Comparison of ENCODE assay signal across 18 mouse cellular contexts in the genomic region with DNA sequence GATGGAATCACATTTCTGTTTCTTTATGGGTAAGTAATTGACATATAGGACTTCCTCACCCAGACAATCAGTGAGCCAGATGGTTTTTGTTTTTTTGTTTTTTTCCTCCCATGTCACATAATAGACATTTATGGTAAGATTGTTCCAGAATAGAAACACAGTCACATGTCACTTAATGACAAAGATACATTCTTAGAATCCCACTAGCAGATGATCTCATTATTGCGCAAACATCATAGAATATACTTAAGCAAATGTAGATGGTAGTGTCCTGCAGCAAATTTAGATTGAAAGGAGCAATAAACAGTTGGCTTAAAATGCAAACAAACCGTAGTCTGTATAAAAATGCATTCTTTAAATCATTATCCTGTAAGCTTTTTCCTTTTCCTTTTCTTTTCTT.
DNase-seq lines count a peak whose midpoint lies in the region; ATAC-seq and TF ChIP-seq lines count a peak whose summit lies in the region.
"Had no signal": no experiment of that assay in that cellular context is flagged by ENCODE, and none has a peak within 500 bp of the region (broad histone marks: within the 10 kb centered on the region; RNA-seq: fewer than 3 reads in every experiment).

No protein-coding gene starts in this region.

- no peak for TF ChIP-seq EP300 in lung, postnatal 0 days (IDR thresholded peaks at IDR 0.05)

- H3K9ac ChIP-seq in lung, postnatal 0 days (replicated peaks; ENCODE audit: low read depth): no peak overlapping the region
- H3K9ac ChIP-seq: embryonic facial prominence, embryonic 12.5 days; forebrain, postnatal 0 days had no signal

- no peak overlapping the region for H3K4me2 ChIP-seq in lung, postnatal 0 days (replicated peaks; ENCODE audit: low read depth, low read length)
- H3K4me2 ChIP-seq: embryonic facial prominence, embryonic 12.5 days had no signal

- no peaks in the 10 kb centered on the region for H3K79me2 ChIP-seq in C2C12 (ENCODE audit: control insufficient read depth, insufficient read depth)

- H3K9me3 ChIP-seq in lung, postnatal 0 days (ENCODE audit: low read length): no peaks in the 10 kb centered on the region
- H3K9me3 ChIP-seq: embryonic facial prominence, embryonic 10.5 days; embryonic facial prominence, embryonic 12.5 days had no signal

- no peaks in the 10 kb centered on the region for H3K79me3 ChIP-seq in C2C12 (ENCODE audit: low read depth)

- TF ChIP-seq CTCF in lung, postnatal 0 days (IDR thresholded peaks at IDR 0.05): no peak
- TF ChIP-seq CTCF in lung, adult 2 months (IDR thresholded peaks at IDR 0.05; ENCODE audit: insufficient read depth, low read length): no peak
- TF ChIP-seq CTCF in C2C12 (IDR thresholded peaks at IDR 0.05; ENCODE audit: control insufficient read depth, insufficient read depth, insufficient read length): no peak
- TF ChIP-seq CTCF in cerebellum, adult 2 months (IDR thresholded peaks at IDR 0.05; ENCODE audit: borderline replicate concordance, insufficient read depth, low read depth, low read length): no peak

- DNase-seq in lung, postnatal 0 days (ENCODE audit: low spot score): peak; percentile 31
- no peak for DNase-seq in lung, adult 2 months
- DNase-seq in left cerebral cortex, postnatal 25 days (ENCODE audit: low spot score in 2 of 2): no peak
- no peak for DNase-seq in cerebellum, adult 2 months
- DNase-seq: adrenal gland, adult 2 months; adrenal gland, postnatal 10 days; adrenal gland, postnatal 25 days; B cell, adult 2 months; cerebellum, adult 11 months; cerebellum, adult 18-20 months; cerebellum, adult 9-10 months; cerebellum, postnatal 10 days; cerebellum, postnatal 25 days; forebrain, postnatal 0 days had no signal

- H3K27ac ChIP-seq in lung, postnatal 0 days (ENCODE audit: low read length): no peak overlapping the region
- no peak overlapping the region for H3K27ac ChIP-seq in cerebellum, adult 2 months (ENCODE audit: insufficient read depth, low read length)
- H3K27ac ChIP-seq: embryonic facial prominence, embryonic 10.5 days; embryonic facial prominence, embryonic 12.5 days had no signal

- no peaks in the 10 kb centered on the region for H3K36me3 ChIP-seq in lung, postnatal 0 days (ENCODE audit: insufficient read depth, low read length)
- H3K36me3 ChIP-seq in C2C12 (ENCODE audit: control insufficient read depth, insufficient read depth): no peaks in the 10 kb centered on the region
- H3K36me3 ChIP-seq: embryonic facial prominence, embryonic 10.5 days; embryonic facial prominence, embryonic 12.5 days had no signal

- H3K4me3 ChIP-seq in lung, postnatal 0 days (ENCODE audit: low read depth, low read length): no peak overlapping the region
- no peak overlapping the region for H3K4me3 ChIP-seq in lung, adult 2 months (replicated peaks; ENCODE audit: extremely low read depth, low read depth, low read length)
- H3K4me3 ChIP-seq in C2C12 (ENCODE audit: insufficient read depth, poor library complexity, severe bottlenecking): no peak overlapping the region
- H3K4me3 ChIP-seq in cerebellum, adult 2 months (replicated peaks; ENCODE audit: insufficient read depth, low read depth, low read length): no peak overlapping the region
- H3K4me3 ChIP-seq: embryonic facial prominence, embryonic 10.5 days; embryonic facial prominence, embryonic 12.5 days had no signal

- H3K4me1 ChIP-seq in lung, postnatal 0 days (ENCODE audit: insufficient read depth, low read depth, low read length): peaks cover 4% of the 10 kb centered on the region; the same call in 1 of the 2 replicates
- no peaks in the 10 kb centered on the region for H3K4me1 ChIP-seq in lung, adult 2 months (ENCODE audit: control insufficient read depth, insufficient read depth, low read length)
- H3K4me1 ChIP-seq in cerebellum, adult 2 months (ENCODE audit: control insufficient read depth, insufficient read depth, low read length): no peaks in the 10 kb centered on the region
- H3K4me1 ChIP-seq: embryonic facial prominence, embryonic 12.5 days had no signal

- no peaks in the 10 kb centered on the region for H3K27me3 ChIP-seq in lung, postnatal 0 days (replicated peaks; ENCODE audit: insufficient read depth, low read length)
- H3K27me3 ChIP-seq in C2C12 (ENCODE audit: control insufficient read depth, insufficient read depth, insufficient read length): no peaks in the 10 kb centered on the region
- H3K27me3 ChIP-seq in cerebellum, adult 2 months (ENCODE audit: control insufficient read depth, insufficient read depth, low read length): no peaks in the 10 kb centered on the region; the same call in 1 of the 2 replicates
- H3K27me3 ChIP-seq: embryonic facial prominence, embryonic 12.5 days had no signal

- H3ac ChIP-seq in C2C12 (ENCODE audit: control insufficient read depth, insufficient read length, low read depth): no peak overlapping the region

- WGBS in lung, postnatal 0 days: 74% methylated on average over 2 of the region's 2 CpGs
- WGBS in lung, adult 2 months: 90% methylated on average over 2 of the region's 2 CpGs
- WGBS in cerebellum, adult 2 months: 97% methylated on average over 2 of the region's 2 CpGs

- no peak for TF ChIP-seq POLR2A in lung, adult 2 months (IDR thresholded peaks at IDR 0.05; ENCODE audit: borderline replicate concordance, extremely low read depth, low read depth, low read length)
- no peak for TF ChIP-seq POLR2A in cerebellum, adult 2 months (IDR thresholded peaks at IDR 0.05; ENCODE audit: borderline replicate concordance, insufficient read depth, low read length)

- ATAC-seq in lung, postnatal 0 days: no peak
- ATAC-seq: forebrain, embryonic 14.5 days; forebrain, postnatal 0 days had no signal

- intact Hi-C loops in left cerebral cortex, postnatal 25 days (cut with DNase I): no loop called here

TF ChIP-seq in C2C12, 6 proteins besides CTCF, POLR2A, EP300 and RAD21:
- no peak for TF ChIP-seq MYOD1 (IDR thresholded peaks at IDR 0.05; ENCODE audit: control insufficient read depth, insufficient read length, low read depth)
- no peak for TF ChIP-seq FOSL1 (IDR thresholded peaks at IDR 0.05; ENCODE audit: insufficient read depth, low read length, poor library complexity, severe bottlenecking)
- TF ChIP-seq USF1 (IDR thresholded peaks at IDR 0.05; ENCODE audit: low read depth): peak; percentile 58
- peak; percentile 89 for TF ChIP-seq CEBPB (IDR thresholded peaks at IDR 0.05; ENCODE audit: low read depth)
- no peak for TF ChIP-seq MAX (IDR thresholded peaks at IDR 0.05)
- no peak for TF ChIP-seq MYOG (IDR thresholded peaks at IDR 0.05; ENCODE audit: control insufficient read depth, extremely low read depth, insufficient read length)
